Mouse (Mus musculus) adipocyte (in vitro differentiated cells): ENCODE measurements around the gene Gm11541.

Experiments used
- DNase-seq: peaks from one replicate; pipeline ENCODE4 v3.0.0-alpha.2; 2016; ENCODE audit warnings: low spot score

The Gm11541 gene

DNA sequence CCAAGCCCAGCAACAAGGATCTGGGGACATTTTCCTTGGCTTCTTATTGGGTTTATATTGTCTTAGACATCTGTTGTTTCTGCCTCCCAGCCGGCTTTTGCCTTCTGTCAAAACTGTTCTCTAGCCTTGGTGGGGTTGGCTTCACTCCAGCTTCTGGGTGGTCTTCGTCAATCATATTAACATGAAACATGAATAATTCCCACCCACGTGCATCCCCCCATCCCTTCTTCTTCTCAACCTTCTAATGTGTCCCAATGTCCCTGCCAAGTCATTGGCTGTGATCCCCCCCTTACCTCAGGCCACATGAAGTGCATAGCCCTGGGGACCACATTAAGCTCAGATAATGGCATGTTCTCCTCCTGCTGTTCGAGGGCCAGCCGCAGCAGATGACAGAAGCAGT lies at the start of gene Gm11541:
Gene Gm11541 (minus strand): TSS at position 28 of the 400 bp plus-strand sequence.
- no peak for DNase-seq

GRCm38 (mm10) chr11:94752946-94753713 lies 48.8 kb upstream of the Gm11541 start:
- no peak for DNase-seq

- no peak for DNase-seq
Measured at GRCm38 (mm10) chr11:94741732-94742272, 37.5 kb upstream of the Gm11541 start, which contains the start of gene Cdc34b. TSS of gene Cdc34b (plus strand) at chr11:94741782.

- DNase-seq: no peak
Measured at GRCm38 (mm10) chr11:94735746-94736145, 31.4 kb upstream of the Gm11541 start.

GRCm38 (mm10) chr11:94732773-94733172 lies 28.5 kb upstream of the Gm11541 start:
- no peak for DNase-seq

- no peak for DNase-seq
Measured at GRCm38 (mm10) chr11:94731229-94731628, 26.9 kb upstream of the Gm11541 start.

DNA sequence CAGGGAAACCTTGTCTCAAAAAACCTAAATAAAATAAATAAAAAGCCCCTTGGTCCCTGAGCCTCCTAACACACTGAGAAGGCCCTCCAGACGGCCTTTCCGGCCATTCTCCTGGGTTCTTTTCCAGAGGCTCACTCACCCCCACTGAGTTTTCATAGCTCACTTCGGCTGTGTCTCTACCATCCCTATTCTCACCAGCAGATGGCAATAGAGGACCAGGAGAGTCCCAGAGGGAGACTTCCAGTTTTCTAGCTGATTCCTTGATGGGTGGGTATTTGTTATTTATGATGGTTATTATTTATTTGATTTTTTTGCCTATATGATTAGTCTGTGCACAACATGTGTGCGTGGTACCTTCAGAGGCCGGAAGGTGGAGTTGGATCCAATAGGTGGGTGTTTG lies 26.0 kb upstream of the Gm11541 start:
- DNase-seq: peak; percentile 83

GRCm38 (mm10) chr11:94729565-94729964 lies 25.3 kb upstream of the Gm11541 start:
- peak; percentile 8 for DNase-seq

- DNase-seq: no peak
Measured at GRCm38 (mm10) chr11:94728545-94728944, 24.2 kb upstream of the Gm11541 start.

DNA sequence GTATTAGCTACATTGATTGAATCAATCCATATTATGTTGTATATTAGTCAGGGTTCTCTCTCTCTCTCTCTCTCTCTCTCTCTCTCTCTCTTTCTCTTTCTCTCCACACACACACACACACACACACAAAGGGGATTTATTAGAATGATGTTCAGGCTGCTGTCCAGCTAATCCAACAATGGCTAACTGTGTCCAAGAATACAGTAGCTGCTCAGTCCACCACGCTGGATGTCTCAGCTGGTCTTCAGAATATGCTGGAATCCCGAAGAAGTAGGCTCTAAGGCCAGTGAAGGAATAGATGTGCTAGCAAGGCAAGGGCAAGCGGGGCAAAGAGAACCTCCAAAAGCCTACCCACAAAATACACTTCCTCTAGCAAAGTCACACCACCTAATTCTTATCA lies 23.0 kb upstream of the Gm11541 start:
- DNase-seq: no peak

GRCm38 (mm10) chr11:94719216-94719615 lies 14.9 kb upstream of the Gm11541 start:
- no peak for DNase-seq

DNA sequence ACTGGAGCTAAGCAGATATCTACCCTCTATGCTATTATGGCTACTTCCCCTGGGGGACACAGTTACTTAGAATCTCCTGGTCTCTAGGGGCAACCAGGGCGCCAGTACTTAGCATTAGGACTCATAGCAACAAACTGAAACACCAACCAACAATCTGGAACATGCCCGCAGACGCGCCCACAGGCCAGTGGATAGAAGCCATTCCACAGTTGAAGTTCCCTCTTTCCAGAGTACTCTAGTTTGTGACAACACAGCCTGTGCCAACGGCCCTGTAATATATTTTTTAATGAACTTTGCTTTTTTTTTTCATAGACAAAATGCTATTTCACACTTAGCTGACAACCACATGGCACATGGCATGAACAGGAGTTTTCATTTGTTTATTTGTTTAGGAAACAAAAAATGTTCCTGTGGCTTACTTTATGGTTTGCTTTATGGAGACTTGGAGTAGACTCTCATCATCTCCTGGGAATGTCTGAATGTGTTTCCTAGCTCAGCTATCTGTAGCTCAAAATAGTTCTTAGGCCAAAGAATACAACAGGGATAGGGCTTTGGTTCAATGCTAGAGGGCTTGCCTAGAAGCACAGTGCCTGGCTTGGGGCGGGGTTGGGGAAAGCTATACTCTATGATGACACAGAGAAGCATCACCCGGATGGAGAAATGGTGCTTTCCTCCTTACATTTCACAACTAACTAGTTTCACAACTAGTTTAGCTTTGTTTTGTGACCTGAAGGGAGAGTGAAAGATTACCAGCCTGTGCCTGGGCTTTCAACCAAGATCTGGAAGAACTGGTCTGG lies 14.0 kb upstream of the Gm11541 start:
- DNase-seq: peak; percentile 16

DNA sequence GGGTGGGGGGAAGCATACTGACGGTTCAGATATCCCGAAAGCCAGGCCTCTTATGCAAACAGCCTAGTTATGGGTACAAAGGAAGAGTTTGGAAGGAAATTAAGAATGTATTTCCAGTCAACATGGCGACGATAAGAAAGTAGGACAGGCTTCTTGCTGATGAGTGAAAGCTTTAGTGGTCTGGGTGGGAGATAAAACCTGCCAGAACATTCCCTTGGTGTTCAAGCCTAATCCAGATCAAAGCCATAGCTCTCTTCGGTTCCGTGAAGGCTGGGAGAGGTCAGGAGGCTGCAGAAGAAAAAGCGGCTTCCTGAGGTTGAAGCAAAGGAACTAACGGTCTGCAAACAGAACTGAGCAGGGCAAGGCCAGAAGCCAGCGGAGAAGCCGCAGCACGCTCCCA lies 12.9 kb upstream of the Gm11541 start:
- DNase-seq: no peak

- DNase-seq: no peak
Measured at GRCm38 (mm10) chr11:94716754-94717153, 12.5 kb upstream of the Gm11541 start.

- DNase-seq: no peak
Measured at GRCm38 (mm10) chr11:94715622-94716021, 11.3 kb upstream of the Gm11541 start.

- no peak for DNase-seq
Measured at GRCm38 (mm10) chr11:94713246-94713860, 9.1 kb upstream of the Gm11541 start.

DNA sequence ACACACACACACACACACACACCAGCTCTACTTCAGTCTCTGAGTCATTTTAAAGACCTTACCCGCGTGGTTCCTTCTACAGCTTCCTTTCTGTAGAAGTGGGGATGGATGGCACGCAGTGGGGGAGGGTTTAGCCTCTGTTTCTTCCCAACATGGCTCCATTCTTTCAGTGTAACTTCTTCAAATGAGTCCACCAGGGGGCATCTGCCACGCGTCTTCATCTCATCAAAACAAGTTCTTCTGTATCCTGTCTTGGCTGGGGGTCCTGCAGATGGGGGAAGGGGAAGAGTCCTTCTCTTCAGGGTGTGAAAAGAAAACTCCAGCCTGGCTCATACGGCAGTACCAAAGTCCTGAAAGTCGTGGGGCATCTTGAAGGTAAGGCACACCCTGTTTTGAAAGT lies 279 bp downstream of the Gm11541 start:
- DNase-seq: no peak

- peak; percentile 35 for DNase-seq
Measured at GRCm38 (mm10) chr11:94702216-94702610, 2.1 kb downstream of the Gm11541 start.

GRCm38 (mm10) chr11:94701401-94702215 lies 2.7 kb downstream of the Gm11541 start:
- no peak for DNase-seq

DNA sequence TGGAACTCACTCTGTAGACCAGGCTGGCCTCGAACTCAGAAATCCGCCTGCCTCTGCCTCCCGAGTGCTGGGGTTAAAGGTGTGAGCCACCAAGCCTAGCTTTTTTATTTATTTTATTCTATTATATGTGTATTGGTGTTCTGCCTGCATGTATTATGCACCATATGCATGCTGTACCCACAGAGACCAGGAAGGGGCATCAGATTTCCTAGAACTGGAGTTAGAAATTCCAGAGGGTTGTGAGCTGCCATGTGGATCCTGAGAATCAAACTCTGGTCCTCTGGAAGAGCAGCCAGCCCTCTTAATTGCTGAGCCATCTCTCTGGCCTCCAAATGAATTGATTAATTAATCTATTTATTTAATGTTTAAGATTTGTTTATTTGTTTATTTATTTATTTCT lies 4.9 kb downstream of the Gm11541 start:
- no peak for DNase-seq

GRCm38 (mm10) chr11:94697703-94698464 lies 6.4 kb downstream of the Gm11541 start:
- DNase-seq: no peak
